Mouse (Mus musculus) C2C12 (cell line): Measurements from ENCODE around the gene Tom1l2.
A peak's percentile ranks its signal among the peaks of the same experiment; 100 is the strongest.

Experiments used
- CEBPB ChIP-seq: IDR thresholded peaks from one replicate; pipeline ENCODE4 v1.6.1; 2011; ENCODE audit warnings: low read depth, mild to moderate bottlenecking, control low read depth, moderate library complexity
- CTCF ChIP-seq: IDR thresholded peaks from one replicate; pipeline ENCODE4 v1.5.1; 2011; ENCODE audit not compliant: control insufficient read depth, insufficient read depth, insufficient read length
- FOSL1 ChIP-seq: IDR thresholded peaks from one replicate; pipeline ENCODE4 v1.8.0; 2011; ENCODE audit warnings: mild to moderate bottlenecking, low read length; ENCODE audit not compliant: poor library complexity, insufficient read depth, severe bottlenecking
- MAX ChIP-seq: IDR thresholded peaks from one replicate; pipeline ENCODE4 v1.6.1; 2011; ENCODE audit warnings: mild to moderate bottlenecking, control low read depth
- MYOD1 ChIP-seq: IDR thresholded peaks from one replicate; pipeline ENCODE4 v1.6.1; 2011; ENCODE audit warnings: low read depth; ENCODE audit not compliant: control insufficient read depth, insufficient read length
- MYOG ChIP-seq: IDR thresholded peaks from one replicate; pipeline ENCODE4 v1.6.1; 2011; ENCODE audit not compliant: control insufficient read depth, insufficient read length; ENCODE audit errors: extremely low read depth
- USF1 ChIP-seq: IDR thresholded peaks from one replicate; pipeline ENCODE4 v1.6.1; 2011; ENCODE audit warnings: low read depth, mild to moderate bottlenecking, control low read depth, moderate library complexity

GRCm38 (mm10) chr11:60220291-60220804 lies 132.4 kb downstream of the Tom1l2 start:
- TF ChIP-seq CTCF (no peak), FOSL1 (no peak), USF1 (no peak), MAX (peak; percentile 31), CEBPB (no peak), MYOD1 (no peak), MYOG (no peak)
